Mouse (Mus musculus): ENCODE results near the gene Cnst. TPM values are rescaled to one million over a fixed set of nuclear protein-coding genes. Genes with fewer than 3 reads are reported as not detected.

Gene Cnst
- polyA plus RNA-seq, 1 experiment = 28.3 TPM

DNA sequence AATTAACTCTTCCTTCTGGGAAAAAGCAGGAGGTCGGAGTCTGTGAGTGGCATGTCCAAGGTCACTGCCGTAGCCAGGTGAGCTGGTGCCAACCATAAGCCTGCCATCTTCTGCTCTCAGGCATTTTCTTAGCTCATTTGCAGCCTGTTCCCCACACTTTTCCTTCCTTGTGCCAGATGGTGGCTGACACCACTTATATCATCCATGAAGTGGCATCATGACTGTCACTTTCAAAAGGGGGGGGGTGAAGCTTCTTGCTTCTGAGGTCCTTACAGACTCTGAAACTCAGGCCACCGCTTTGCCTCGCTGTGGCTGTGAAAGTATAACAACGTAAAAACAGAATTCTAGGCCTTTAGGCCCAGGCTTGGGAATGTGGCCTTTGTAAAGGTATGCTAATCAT lies 105.1 kb downstream of the Cnst start:
- no peak for DNase-seq
- H3K27ac ChIP-seq (ENCODE audit: control insufficient read depth, insufficient read depth, low read length) = no peak overlapping the region
- whole genome bisulfite sequencing = 94% methylated on average over 5 of the region's 5 CpGs
- H3K4me3 ChIP-seq (ENCODE audit: control insufficient read depth, insufficient read depth, low read length) = no peak overlapping the region
- H3K4me1 ChIP-seq (replicated peaks; ENCODE audit: control insufficient read depth, insufficient read depth, low read length) = peaks cover 4% of the 10 kb centered on the region; the same call in 1 of the 2 replicates
- no peaks in the 10 kb centered on the region for H3K36me3 ChIP-seq (ENCODE audit: control insufficient read depth, insufficient read depth, low read length)
- no peak for TF ChIP-seq POLR2A (IDR thresholded peaks at IDR 0.05; ENCODE audit: control insufficient read depth, extremely low read depth, insufficient read depth, low read length, poor library complexity)
- no peak for TF ChIP-seq CTCF (IDR thresholded peaks at IDR 0.05; ENCODE audit: borderline replicate concordance, control insufficient read depth, extremely low read depth, insufficient read depth, low read length, poor library complexity)
- no peaks in the 10 kb centered on the region for H3K27me3 ChIP-seq (ENCODE audit: control insufficient read depth, insufficient read depth, low read length)

DNA sequence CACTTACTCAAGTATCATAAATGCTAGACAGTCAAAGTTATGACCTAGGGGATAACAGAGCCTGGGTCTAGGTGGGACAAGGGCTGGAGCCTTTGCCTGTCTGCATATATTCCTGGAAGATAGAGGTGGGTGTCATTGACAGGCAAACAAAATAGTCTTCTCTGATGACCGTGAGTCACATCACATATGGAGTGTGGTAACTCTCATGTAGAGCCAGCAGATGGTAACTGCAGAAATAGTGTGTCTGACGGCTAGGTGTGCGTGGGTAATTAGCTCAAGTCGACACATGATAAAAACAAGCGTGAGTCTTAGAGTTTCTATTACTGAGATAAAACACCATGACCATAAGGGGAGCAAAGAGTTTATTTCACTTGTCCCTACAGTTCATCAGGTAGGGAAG lies 116.9 kb downstream of the Cnst start:
- 96% methylated on average over 5 of the region's 5 CpGs for WGBS
- TF ChIP-seq POLR2A (IDR thresholded peaks at IDR 0.05; ENCODE audit: control insufficient read depth, extremely low read depth, insufficient read depth, low read length, poor library complexity) (no peak), CTCF (IDR thresholded peaks at IDR 0.05; ENCODE audit: borderline replicate concordance, control insufficient read depth, extremely low read depth, insufficient read depth, low read length, poor library complexity) (no peak)
- Histone ChIP-seq H3K4me3 (ENCODE audit: control insufficient read depth, insufficient read depth, low read length) (no peak overlapping the region), H3K4me1 (replicated peaks; ENCODE audit: control insufficient read depth, insufficient read depth, low read length) (no peaks in the 10 kb centered on the region; the same call in 1 of the 2 replicates), H3K27me3 (ENCODE audit: control insufficient read depth, insufficient read depth, low read length) (no peaks in the 10 kb centered on the region), H3K27ac (ENCODE audit: control insufficient read depth, insufficient read depth, low read length) (no peak overlapping the region), H3K36me3 (ENCODE audit: control insufficient read depth, insufficient read depth, low read length) (no peaks in the 10 kb centered on the region)
- DNase-seq = no peak

DNA sequence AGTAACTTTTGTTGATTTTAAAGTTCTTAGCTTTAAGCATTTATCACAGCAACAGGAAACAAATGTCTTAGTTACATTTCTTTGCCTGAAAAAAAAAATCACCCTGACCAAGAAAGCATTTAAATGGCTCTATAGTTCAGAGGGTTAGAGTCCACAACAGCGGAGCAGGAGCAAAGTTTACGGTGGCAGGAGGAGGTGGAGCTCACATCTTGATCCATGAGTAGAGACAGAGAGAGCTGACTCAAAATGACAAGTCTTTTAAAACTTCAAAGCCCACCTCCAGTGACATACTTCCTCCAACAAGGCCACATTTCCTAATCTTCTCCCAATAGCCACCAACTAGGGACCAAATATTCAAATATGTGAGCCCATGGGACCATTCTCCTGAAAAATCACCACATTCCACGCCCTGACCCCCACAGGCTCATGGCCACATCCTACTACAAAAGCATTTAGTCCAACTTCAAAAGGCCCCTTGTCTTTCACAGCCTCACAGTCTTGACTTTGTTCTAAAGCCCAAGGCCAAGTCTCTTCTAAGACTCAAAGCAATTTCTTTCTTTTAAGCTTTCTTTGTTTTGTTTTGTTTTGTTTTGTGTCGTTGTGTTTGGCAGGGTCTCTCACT lies 118.2 kb downstream of the Cnst start:
- Histone ChIP-seq H3K27ac (ENCODE audit: control insufficient read depth, insufficient read depth, low read length) (no peak overlapping the region), H3K36me3 (ENCODE audit: control insufficient read depth, insufficient read depth, low read length) (no peaks in the 10 kb centered on the region), H3K27me3 (ENCODE audit: control insufficient read depth, insufficient read depth, low read length) (peaks cover 2% of the 10 kb centered on the region; the same call in 1 of the 2 replicates), H3K4me1 (replicated peaks; ENCODE audit: control insufficient read depth, insufficient read depth, low read length) (peaks cover 4% of the 10 kb centered on the region; the same call in 1 of the 2 replicates), H3K4me3 (ENCODE audit: control insufficient read depth, insufficient read depth, low read length) (no peak overlapping the region)
- no peak for DNase-seq
- WGBS = 89% methylated on average over 4 of the region's 4 CpGs
- TF ChIP-seq POLR2A (IDR thresholded peaks at IDR 0.05; ENCODE audit: control insufficient read depth, extremely low read depth, insufficient read depth, low read length, poor library complexity) (no peak), CTCF (IDR thresholded peaks at IDR 0.05; ENCODE audit: borderline replicate concordance, control insufficient read depth, extremely low read depth, insufficient read depth, low read length, poor library complexity) (no peak)

DNA sequence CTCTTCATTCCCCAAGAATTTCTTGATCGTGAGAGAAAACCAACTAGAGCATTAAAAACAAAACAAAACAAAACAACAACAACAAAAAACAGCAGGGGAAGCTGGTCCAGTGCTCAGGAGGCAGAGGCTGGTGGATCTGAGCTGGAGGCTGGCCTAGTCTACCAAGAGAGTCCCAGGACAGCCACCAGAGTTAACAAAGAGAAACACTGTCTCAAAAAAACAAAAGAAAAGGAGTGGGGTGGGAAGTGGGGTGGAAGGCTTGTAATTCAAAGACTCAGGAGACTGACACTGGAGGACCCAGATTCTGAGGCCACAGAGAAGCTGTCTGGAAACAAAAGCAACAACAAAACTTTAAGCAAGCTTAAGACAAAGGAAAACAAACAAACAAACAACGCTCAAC lies 120.8 kb downstream of the Cnst start:
- WGBS = 87% methylated on average over 2 of the region's 2 CpGs
- no peak overlapping the region for H3K27ac ChIP-seq (ENCODE audit: control insufficient read depth, insufficient read depth, low read length)
- TF ChIP-seq POLR2A (IDR thresholded peaks at IDR 0.05; ENCODE audit: control insufficient read depth, extremely low read depth, insufficient read depth, low read length, poor library complexity) = no peak
- no peak for TF ChIP-seq CTCF (IDR thresholded peaks at IDR 0.05; ENCODE audit: borderline replicate concordance, control insufficient read depth, extremely low read depth, insufficient read depth, low read length, poor library complexity)
- H3K4me3 ChIP-seq (ENCODE audit: control insufficient read depth, insufficient read depth, low read length) = no peak overlapping the region
- H3K27me3 ChIP-seq (ENCODE audit: control insufficient read depth, insufficient read depth, low read length) = peaks cover 2% of the 10 kb centered on the region; the same call in 1 of the 2 replicates
- no peak for DNase-seq
- no peaks in the 10 kb centered on the region for H3K36me3 ChIP-seq (ENCODE audit: control insufficient read depth, insufficient read depth, low read length)
- H3K4me1 ChIP-seq (replicated peaks; ENCODE audit: control insufficient read depth, insufficient read depth, low read length) = peaks cover 4% of the 10 kb centered on the region; the same call in 1 of the 2 replicates

DNA sequence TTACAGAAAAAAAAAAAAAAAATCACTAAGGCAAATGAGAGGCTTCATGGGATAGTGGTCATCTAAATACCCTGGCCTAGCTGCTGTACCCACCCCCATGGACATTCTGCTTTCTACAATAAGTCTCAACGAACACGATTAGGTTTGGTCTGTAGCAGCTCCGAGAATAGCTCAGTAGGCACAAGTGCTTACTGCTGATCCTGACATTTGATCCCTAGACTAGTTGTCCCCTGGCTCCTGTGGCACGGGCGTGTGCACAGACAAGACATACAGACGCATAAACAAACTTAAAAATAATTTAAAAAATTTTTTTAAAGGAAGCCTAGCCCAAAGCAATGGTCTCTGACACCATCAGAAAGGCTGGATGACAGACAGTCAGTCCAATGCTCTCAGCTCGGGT lies 121.3 kb downstream of the Cnst start:
- TF ChIP-seq POLR2A (IDR thresholded peaks at IDR 0.05; ENCODE audit: control insufficient read depth, extremely low read depth, insufficient read depth, low read length, poor library complexity) = no peak
- TF ChIP-seq CTCF (IDR thresholded peaks at IDR 0.05; ENCODE audit: borderline replicate concordance, control insufficient read depth, extremely low read depth, insufficient read depth, low read length, poor library complexity) = no peak
- H3K36me3 ChIP-seq (ENCODE audit: control insufficient read depth, insufficient read depth, low read length) = no peaks in the 10 kb centered on the region
- peaks cover 2% of the 10 kb centered on the region; the same call in 1 of the 2 replicates for H3K27me3 ChIP-seq (ENCODE audit: control insufficient read depth, insufficient read depth, low read length)
- DNase-seq = no peak
- no peak overlapping the region for H3K27ac ChIP-seq (ENCODE audit: control insufficient read depth, insufficient read depth, low read length)
- WGBS = 52% methylated on average over 7 of the region's 7 CpGs
- peaks cover 4% of the 10 kb centered on the region; the same call in 1 of the 2 replicates for H3K4me1 ChIP-seq (replicated peaks; ENCODE audit: control insufficient read depth, insufficient read depth, low read length)
- peak overlapping the region; percentile 48; the same call in 1 of the 2 replicates for H3K4me3 ChIP-seq (ENCODE audit: control insufficient read depth, insufficient read depth, low read length)

GRCm38 (mm10) chr1:179668013-179668805 lies 122.0 kb downstream of the Cnst start, which contains the start of gene Sccpdh:
Sccpdh (plus strand) TSS chr1:179668210.
- DNase-seq = peak; percentile 80
- TF ChIP-seq POLR2A (IDR thresholded peaks at IDR 0.05; ENCODE audit: control insufficient read depth, extremely low read depth, insufficient read depth, low read length, poor library complexity) = no peak
- TF ChIP-seq CTCF (IDR thresholded peaks at IDR 0.05; ENCODE audit: borderline replicate concordance, control insufficient read depth, extremely low read depth, insufficient read depth, low read length, poor library complexity) = no peak
- Histone ChIP-seq H3K4me3 (ENCODE audit: control insufficient read depth, insufficient read depth, low read length) (peak within 1 kb of the TSS; percentile 48), H3K27ac (ENCODE audit: control insufficient read depth, insufficient read depth, low read length) (no peak within 1 kb of the TSS), H3K27me3 (ENCODE audit: control insufficient read depth, insufficient read depth, low read length) (peaks cover 2% of the 10 kb centered on the region; the same call in 1 of the 2 replicates), H3K4me1 (replicated peaks; ENCODE audit: control insufficient read depth, insufficient read depth, low read length) (peaks cover 4% of the 10 kb centered on the region; the same call in 1 of the 2 replicates), H3K36me3 (ENCODE audit: control insufficient read depth, insufficient read depth, low read length) (no peaks in the 10 kb centered on the region)
- WGBS = under 1% methylated on average over 84 of the region's 84 CpGs

Data from thymus, adult 2 months (tissue).